In the genomic region with DNA sequence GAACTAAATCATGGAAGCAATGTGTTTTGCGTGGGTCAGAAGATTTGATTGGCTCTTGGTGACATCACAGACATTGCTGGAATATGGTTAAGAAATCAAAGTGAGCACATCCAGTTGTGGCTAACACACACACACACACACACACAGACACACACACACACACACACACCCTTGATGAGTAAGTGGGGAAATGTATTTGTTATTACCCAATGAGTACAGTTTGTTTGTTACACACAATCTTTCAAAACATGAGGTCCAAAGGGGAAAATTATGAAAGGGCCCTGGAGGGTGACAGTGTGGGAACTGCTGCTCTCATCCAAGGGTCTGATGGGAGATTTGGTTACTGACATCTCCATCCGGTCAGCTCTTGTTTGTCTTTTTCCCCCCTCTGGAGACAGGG, we compare ENCODE assay signal across 25 mouse cellular contexts.
DNase-seq lines count a peak whose midpoint lies in the region; ATAC-seq and TF ChIP-seq lines count a peak whose summit lies in the region.
"Had no signal": no experiment of that assay in that cellular context is flagged by ENCODE, and none has a peak within 500 bp of the region (broad histone marks: within the 10 kb centered on the region; RNA-seq: fewer than 3 reads in every experiment).

No protein-coding gene starts in this region.

- no peak overlapping the region for H3K4me3 ChIP-seq in liver, adult 2 months (ENCODE audit: insufficient read depth, low read depth, low read length)
- H3K4me3 ChIP-seq in liver, embryonic 12.5 days = no peak overlapping the region
- H3K4me3 ChIP-seq: forebrain, embryonic 15.5 days; heart, adult 2 months; heart, embryonic 13.5 days; limb, embryonic 13.5 days; lung, embryonic 15.5 days; midbrain, embryonic 10.5 days had no signal

- H3K4me2 ChIP-seq in liver, embryonic 12.5 days = no peak overlapping the region
- H3K4me2 ChIP-seq: forebrain, embryonic 15.5 days; heart, embryonic 13.5 days; limb, embryonic 13.5 days; lung, embryonic 15.5 days had no signal

- 0 out of 2 replicates have a peak, but pooled peaks cover 5% of the 10 kb centered on the region for H3K9me3 ChIP-seq in liver, embryonic 12.5 days (replicated peaks)
- H3K9me3 ChIP-seq: lung, embryonic 15.5 days had no signal

- peak overlapping the region; percentile 91 for H3K27ac ChIP-seq in liver, adult 2 months (replicated peaks; ENCODE audit: insufficient read depth, low read depth, low read length)
- H3K27ac ChIP-seq in liver, embryonic 12.5 days = no peak overlapping the region
- H3K27ac ChIP-seq: forebrain, embryonic 15.5 days; heart, adult 2 months; heart, embryonic 13.5 days; hindbrain, postnatal 0 days; limb, embryonic 13.5 days; lung, embryonic 15.5 days; midbrain, embryonic 10.5 days; stomach, postnatal 0 days had no signal

- H3K9ac ChIP-seq in liver, adult 2 months (ENCODE audit: low read depth, low read length) = no peak overlapping the region
- no peak overlapping the region for H3K9ac ChIP-seq in liver, embryonic 12.5 days
- H3K9ac ChIP-seq: forebrain, embryonic 15.5 days; heart, embryonic 13.5 days; limb, embryonic 13.5 days; lung, embryonic 15.5 days had no signal

- ATAC-seq in liver, embryonic 12.5 days = no peak
- peak; percentile 63 for ATAC-seq in monocyte, adult 5-6 weeks (replicated peaks; ENCODE audit: insufficient number of reproducible peaks, low FRiP score, low TSS enrichment, poor library complexity, severe bottlenecking)
- ATAC-seq: CD4-positive, CD25-positive, alpha-beta regulatory T cell, adult 4 months; forebrain, embryonic 15.5 days; hindbrain, postnatal 0 days; intestine, embryonic 16.5 days had no signal

- no peaks in the 10 kb centered on the region for H3K36me3 ChIP-seq in liver, adult 2 months (ENCODE audit: control insufficient read depth, insufficient read depth, low read length)
- no peaks in the 10 kb centered on the region for H3K36me3 ChIP-seq in liver, embryonic 12.5 days
- H3K36me3 ChIP-seq: forebrain, embryonic 15.5 days; heart, embryonic 13.5 days; limb, embryonic 13.5 days; lung, embryonic 15.5 days; midbrain, embryonic 10.5 days had no signal

- no peak for TF ChIP-seq POLR2A in liver, adult 2 months (IDR thresholded peaks at IDR 0.05; ENCODE audit: extremely low read depth, insufficient read depth, low read length)

- TF ChIP-seq CTCF in liver, adult 2 months (IDR thresholded peaks at IDR 0.05; ENCODE audit: low read depth, low read length) = no peak

- DNase-seq in liver, adult 2 months (ENCODE audit: extremely low read depth, low read depth, low spot score) = peak; percentile 95
- peak; percentile 45 for DNase-seq in adipocyte (ENCODE audit: low spot score)
- peak; percentile 66 for DNase-seq in lung, postnatal 10 days
- no peak for DNase-seq in embryo, embryonic 10.5 days (ENCODE audit: low spot score)
- DNase-seq in cerebellum, adult 18-20 months = no peak
- DNase-seq: cerebellum, adult 2 months; cerebellum, postnatal 25 days; gastrocnemius, postnatal 14 days; heart, adult 2 months; heart, postnatal 14 days; kidney, postnatal 25 days; layer of hippocampus, postnatal 36 days; thymus, adult 2 months; thymus, postnatal 4 days had no signal

- no peaks in the 10 kb centered on the region for H3K27me3 ChIP-seq in liver, adult 2 months (ENCODE audit: control insufficient read depth, insufficient read depth, low read length)
- H3K27me3 ChIP-seq in liver, embryonic 12.5 days (replicated peaks) = no peaks in the 10 kb centered on the region
- H3K27me3 ChIP-seq: forebrain, embryonic 15.5 days; heart, embryonic 13.5 days; limb, embryonic 13.5 days; lung, embryonic 15.5 days had no signal

- H3K79me2 ChIP-seq in liver, adult 2 months (ENCODE audit: control insufficient read depth, insufficient read depth, low read length) = no peaks in the 10 kb centered on the region

- 27% methylated on average over 2 of the region's 2 CpGs for WGBS in liver, adult 2 months
- whole genome bisulfite sequencing in liver, embryonic 12.5 days (ENCODE audit: insufficient replicate concordance) = 65% methylated on average over 2 of the region's 2 CpGs

- H3K4me1 ChIP-seq in liver, adult 2 months (ENCODE audit: control insufficient read depth, insufficient read depth, low read length) = peaks cover 28% of the 10 kb centered on the region
- H3K4me1 ChIP-seq in liver, embryonic 12.5 days = no peaks in the 10 kb centered on the region
- H3K4me1 ChIP-seq: forebrain, embryonic 15.5 days; limb, embryonic 13.5 days; lung, embryonic 15.5 days; midbrain, embryonic 10.5 days had no signal

Comparison
In these comparisons a context has a peak if more than half of its experiments do, and no peak if none do; other contexts are left out.
1. DNase-seq: peak in liver, adult 2 months (single experiment), adipocyte (single experiment) and lung, postnatal 10 days (single experiment); none in embryo, embryonic 10.5 days (single experiment) and cerebellum, adult 18-20 months (0 of 2).